Mouse (Mus musculus) lung, postnatal 36 days (tissue): ENCODE data around the gene Vsig8.

Source experiments
- DNase-seq: peaks from one replicate; pipeline ENCODE4 v3.0.0; 2022; ENCODE audit warnings: mixed read lengths

Vsig8 gene

DNA sequence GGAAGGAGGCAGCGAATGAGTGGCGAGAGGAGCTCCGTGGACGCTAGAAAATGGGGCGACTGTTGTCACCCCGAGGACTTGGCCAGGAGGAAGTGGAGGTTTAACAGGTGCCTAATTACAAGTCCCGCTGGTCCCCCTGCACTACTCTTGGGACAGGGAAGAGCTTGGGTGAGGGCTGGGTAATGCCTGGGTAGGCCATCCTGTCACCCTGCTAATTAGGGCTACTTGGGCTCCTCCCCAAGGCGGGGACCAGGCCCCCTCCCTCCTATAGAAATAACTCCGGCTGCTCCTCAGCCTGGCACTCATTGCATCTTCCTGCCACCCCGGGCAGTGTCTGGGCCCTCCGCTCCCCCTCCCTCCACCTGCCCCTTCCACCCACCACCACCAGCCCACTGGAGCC, at the start of gene Vsig8:
Gene Vsig8, plus strand, starts transcription at position 301 of the 400 bp plus-strand sequence.
- no peak for DNase-seq

DNA sequence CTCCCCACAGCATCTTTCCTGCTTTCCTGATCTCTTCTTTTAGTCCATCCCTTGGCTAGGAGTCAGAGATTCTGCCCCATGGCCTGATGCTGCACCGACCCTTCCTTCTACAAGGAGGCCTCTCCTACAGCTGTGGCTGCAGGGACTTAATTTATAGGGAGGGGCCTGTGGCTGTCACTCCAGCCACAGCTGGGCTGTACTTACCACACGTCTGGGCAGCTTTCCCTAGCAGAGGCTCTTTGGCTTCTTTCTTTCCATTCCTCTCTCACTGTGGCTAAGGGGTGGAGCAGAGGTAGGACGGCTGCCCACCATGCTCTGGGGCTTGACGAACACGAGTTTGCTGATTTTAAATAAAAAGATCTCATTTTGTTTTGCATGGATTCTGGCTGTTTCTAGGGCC, 48.7 kb upstream of the Vsig8 start:
- no peak for DNase-seq

DNA sequence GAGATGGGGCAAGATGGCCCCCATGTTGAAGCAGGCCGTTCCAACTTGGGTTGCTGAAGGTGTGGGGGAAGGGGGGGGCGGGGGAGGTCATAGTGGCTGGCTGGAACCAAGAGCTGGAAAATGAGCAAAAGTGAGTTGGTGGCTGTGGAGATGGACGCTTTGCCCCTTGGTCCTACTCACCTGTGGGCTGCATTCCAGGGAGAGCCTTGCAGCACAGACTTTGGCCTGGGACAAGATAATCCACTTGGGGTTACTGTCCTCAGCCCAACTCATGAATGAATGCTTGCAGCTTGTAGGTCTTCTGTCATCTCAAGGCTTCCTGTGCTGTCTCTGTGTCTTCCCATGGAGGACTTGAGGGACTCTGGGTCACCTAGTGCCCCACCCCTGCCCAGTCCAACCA, 48.0 kb upstream of the Vsig8 start:
- DNase-seq, result no peak

DNA sequence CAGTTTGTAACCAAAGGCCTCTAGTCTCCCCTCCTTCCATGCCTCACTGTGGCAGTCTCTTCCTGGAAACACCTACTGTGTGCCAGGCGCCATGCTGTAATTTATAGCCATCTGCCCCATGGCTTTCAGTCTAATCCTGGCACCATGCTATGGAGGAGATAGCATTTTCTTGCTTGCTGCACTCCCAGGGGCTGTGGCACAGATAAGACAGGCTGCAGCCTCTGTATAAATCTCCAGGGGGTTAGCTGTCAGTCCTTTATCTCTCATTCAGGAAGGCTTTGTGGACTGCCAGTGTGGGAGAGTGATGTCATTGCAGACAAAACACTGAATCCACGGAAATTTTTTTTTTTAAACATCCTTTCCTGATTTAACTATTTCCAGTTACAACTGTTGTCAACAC, 47.6 kb upstream of the Vsig8 start:
- DNase-seq, result no peak

DNA sequence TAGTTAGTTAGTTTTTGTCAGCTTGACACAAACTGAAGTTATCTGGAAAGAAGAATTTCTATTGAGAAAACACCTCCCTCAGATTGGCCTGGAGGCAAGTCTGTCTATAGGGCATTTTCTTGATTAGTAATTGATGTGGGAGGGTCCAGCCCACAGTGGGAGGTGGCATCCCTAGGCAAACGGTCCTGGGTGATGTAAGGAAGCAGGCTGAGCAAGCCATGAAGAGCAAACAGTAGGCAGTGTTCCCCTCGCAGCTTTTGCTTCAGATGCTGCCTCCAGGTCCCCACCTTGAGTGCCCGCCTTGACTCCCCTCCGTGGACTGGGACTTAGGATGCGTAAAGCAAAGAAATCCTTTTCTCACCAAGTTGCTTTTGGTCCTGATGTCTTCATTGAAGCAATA, 46.5 kb upstream of the Vsig8 start:
- no peak for DNase-seq

DNA sequence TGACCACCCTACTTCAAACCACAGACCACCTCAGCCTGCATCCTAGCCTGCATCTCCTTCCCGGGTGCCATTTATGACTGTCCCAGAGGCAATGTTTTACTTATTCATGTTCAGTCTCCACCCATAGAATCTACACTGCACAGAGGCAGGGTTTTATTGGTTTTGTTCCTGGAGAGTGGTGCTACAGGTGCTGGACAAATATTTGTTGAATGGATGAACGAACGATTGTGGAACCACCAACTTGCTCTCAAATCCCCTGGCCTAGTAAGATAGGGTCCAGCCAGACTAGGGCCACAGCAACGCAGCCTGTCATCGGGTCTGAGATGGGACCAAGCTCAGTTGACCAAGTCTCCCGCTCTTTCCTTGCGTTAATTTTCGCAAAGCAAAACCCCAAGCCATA, 45.8 kb upstream of the Vsig8 start:
- no peak for DNase-seq

DNA sequence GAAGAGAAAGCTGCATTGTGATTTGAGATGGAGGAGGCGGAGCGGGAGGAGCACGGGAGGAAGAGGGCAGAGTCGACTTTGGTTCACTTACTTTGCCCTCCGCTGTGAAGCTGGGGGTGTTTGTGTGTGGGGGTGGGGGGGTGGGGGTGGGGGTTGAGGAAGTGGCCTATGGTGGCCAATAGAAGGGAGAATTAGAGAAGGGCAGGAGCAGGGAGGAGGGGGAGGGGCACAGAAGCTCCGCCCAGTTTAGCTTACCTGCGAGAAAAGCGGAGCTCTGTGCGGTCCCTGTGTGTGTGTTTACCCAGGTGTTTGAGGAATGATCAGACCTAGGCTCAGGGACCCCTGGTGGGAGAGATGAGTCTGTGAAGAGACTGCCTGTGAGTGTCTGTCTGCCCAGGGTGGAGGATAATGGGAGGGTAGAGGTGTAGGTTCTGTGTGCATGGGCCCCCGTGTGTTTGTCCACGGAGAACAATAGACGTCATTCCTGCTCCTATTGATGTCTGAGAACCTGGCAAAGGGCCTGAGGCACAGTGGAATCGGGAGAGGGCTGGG, 45.2 kb upstream of the Vsig8 start:
- DNase-seq, result peak; percentile 79

DNA sequence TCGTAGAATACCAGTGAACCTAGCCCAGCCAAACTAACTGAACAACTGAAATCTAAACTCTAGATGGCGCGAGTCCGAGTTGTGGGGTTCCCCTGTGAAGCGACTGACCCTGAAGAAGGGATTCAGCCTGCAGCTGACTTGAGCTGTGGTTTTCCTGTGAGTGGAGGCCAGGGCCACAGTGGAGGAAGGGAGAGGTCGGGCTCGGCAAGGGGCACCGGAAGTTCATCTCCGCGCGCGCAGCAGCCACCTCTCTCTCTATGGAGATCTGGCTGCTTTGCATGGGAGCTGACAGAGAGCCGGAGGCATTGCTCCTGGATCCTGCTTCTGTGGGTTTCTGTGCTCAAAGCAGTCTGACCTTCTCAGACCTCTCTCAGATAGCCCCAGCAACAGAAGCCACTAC, 42.8 kb upstream of the Vsig8 start:
- DNase-seq, result peak; percentile 87

DNA sequence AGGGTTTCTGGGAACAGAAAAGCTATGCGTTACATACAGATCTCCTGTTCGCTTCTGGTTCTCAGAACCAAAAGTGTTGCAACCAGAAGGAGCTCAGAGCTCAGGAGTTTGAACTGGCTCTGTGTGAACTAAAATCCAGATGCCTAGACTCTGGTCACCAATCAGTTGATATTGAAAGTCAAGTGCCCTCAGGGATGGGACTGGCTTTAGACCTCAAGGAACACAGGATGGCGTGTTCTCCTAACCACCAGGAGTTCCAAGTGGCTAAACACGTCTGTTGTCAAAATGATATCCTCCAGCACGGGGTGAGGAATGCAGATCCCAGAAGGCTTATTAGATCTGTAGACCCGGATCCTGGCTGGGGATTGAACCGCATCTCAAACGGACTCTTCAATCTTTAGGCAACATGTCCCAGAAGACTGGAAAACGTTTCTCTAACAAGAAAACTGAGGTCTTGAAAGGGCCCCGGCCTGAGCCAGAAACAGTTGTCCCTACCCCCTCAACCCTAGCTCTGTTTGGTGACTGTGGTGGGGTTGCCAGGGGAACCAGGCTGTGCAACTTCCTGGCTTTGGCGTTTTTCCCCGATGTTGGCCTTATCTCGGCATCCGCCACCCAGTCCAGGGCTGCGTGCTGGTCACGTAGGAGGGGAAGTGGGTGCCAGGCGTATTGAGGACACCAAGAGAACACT, 42.1 kb upstream of the Vsig8 start:
- peak; percentile 93 for DNase-seq

DNA sequence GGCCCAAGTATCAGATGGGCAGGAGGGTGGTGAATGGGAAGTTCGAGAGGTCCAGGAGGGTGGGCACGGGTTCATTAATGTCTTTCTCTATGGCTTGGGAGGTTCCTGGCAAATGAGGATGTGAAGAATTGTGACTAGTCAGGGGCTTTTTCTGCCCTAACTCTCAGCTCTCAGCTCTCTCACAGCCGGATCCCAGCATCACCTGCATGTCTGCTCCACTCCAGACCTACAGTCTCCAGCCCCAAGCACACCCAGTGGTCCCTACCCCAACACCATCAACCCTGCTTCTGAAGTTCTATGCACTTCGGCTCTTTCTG, 41.6 kb upstream of the Vsig8 start:
- DNase-seq, result no peak

DNA sequence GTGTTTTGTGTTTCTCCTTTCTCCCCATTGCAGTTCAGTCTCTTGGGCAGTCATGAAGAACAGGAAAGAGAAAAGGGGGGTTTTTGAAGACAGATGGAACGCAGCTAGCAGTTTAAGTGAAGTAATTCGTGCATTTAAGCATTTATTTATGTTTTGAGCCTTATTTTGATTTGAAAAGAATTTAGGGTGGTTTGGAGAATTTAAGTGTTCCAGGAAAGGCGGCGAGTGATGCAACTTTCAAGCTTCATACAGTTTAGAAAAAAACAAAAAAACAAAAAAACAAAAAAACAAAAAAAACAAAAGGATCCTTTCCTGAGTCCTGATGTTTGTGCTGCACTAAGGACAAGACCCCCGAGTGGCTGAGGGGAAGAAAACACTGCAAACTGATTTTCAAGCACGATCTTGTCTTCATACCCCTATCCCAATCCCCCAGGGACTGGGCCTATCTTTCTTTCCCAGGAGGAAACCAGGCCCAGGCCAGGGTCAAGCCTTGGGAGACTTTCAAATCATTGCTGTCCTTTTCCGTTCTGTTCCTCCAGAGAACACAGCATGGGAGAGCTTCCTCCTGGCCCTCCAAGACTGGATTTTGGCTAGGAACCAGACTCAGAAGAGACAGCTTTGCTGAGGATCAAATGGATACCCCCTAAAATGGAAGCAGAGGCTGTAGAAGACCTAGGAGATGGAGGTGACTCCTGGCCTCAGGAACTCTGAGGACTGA, 41.0 kb upstream of the Vsig8 start:
- DNase-seq, result no peak

DNA sequence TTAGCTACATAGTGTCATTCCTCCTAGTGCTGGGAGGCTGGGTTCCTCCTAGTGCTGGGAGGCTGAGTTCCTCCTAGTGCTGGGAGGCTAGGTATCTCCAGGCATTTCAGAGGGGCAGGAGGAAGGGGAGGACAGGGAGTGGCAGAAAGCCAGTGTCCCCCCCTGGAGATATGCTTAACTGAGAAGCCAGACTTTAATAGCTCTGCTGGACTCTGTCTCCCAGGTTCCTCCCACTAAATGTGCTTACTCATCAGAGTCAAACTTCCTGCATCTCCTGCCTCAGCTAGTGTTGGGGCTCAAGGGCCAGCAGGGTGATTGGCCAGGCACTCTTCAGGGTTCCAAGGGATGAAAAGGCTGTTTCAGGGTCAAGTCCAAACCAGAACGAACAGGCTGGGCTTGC, 40.3 kb upstream of the Vsig8 start:
- DNase-seq, result no peak

DNA sequence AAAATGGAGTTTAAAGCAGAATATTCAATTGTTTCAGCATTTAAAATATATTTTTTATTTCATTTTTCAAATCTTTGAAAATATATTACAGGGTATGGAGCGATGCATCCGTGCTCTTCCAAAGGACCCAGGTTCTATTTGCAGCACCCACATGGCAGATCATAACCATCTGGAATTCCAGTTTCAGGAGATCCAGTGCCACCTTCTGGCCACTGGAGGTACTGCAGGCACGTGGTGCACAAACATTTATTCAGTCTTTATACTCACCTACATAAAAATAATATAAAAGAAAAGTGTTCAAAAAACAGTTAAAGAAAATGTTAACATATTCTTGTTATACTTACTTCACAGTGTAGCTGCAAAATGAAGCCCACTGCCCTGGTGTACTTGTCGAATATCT, 37.7 kb upstream of the Vsig8 start:
- no peak for DNase-seq

DNA sequence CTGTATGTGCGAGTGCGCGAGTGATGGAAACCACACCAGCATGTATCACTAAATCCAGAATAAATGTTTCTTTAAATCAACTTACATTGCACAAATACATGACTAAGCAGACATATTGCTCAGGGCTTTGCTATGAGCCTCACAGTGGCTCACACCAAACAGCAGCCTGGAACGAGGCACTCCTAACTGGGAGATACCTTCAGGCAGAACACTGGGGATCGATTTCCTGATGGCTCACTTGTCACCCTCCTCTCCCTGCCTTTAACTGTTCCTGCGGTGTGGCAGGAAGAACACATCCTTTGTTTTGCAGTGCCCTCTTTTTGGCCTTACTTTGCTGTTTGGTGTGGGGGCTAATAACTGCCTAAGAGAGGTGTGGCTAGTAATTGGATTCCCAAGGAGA, 36.1 kb upstream of the Vsig8 start:
- DNase-seq, result no peak

DNA sequence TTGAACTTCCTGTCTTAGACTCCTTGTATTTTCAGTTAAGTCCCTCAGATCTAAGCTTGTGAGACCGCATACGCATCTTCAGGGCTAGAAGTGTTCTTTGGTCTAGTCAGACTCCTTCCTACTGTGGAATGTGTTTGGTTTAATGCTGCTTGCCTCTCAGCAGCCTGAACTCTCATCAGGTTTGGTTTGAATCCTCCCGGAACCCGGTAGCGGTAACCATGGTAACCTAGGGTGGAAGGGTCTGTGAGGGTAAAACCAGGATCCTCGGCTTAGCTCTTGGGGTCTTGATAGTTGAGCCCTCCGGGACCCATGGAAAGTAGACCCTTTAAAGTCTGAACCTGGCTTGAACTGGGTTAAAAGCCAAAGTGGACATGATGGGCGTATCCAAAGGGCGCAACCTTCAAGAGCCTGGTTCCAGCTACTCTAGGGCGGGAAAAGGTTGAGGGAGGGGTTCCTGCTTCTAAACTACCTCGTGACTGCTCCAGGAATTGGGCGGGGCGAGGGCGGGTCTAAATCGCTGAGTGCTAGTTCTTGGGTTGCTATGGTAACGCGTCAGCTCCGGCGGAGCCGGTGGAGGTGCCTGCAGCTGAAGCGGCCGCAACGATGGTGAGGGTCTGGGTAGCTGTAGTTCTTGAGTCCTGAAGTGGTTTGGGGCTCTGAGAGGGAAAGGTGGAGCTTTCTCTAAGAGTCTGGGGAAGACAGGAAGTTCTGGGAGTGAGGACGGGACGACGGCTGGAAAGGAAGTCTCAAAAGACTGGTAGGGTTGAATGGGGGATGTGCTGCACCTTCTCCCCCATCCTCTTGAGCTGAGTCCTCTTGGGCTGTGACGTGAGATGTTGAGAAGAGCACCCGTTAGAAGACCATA, 34.9 kb upstream of the Vsig8 start, which contains the start of gene Cfap45:
Gene Cfap45, plus strand, starts transcription at position 226 of the 865 bp plus-strand sequence.
- DNase-seq, result peak; percentile 96

DNA sequence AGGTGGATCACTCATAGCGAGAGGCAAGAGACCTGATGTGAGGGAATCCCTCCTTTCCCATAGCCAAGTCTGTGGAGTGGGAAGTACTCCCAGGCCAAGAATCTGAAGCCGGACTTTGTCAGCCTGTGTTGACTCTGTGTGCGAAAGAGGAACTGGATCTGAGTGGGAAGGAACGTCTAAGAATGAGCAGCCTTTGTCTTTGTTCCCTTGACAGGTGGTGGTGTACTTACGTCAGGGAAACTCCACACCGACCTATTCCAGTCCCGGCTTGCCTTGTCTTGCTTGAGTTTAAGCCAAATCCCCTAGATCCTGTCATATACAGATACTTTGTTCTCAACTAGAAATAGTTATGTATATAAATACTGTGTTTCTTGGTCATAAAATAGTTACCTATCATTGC, 33.2 kb upstream of the Vsig8 start:
- DNase-seq, result no peak

DNA sequence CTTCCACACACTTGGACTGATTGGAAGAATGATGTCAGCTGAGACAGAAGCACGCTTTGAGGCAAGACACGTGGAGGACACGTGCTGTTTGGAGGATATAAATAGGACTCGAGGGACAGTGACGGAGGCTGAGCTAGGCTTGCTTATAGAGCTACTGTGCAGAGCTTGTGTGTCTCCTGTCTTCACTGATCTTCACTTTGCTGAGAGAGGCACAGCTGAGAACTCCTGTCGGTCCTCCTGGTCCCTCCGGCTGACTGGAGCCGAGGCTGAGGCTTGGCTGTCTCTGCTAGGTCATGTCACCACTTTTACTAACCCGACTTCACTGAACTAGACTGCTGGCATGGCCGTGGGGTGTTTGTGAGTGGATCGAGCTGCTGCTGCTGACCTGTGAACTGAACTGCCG, 32.0 kb upstream of the Vsig8 start:
- peak; percentile 85 for DNase-seq

DNA sequence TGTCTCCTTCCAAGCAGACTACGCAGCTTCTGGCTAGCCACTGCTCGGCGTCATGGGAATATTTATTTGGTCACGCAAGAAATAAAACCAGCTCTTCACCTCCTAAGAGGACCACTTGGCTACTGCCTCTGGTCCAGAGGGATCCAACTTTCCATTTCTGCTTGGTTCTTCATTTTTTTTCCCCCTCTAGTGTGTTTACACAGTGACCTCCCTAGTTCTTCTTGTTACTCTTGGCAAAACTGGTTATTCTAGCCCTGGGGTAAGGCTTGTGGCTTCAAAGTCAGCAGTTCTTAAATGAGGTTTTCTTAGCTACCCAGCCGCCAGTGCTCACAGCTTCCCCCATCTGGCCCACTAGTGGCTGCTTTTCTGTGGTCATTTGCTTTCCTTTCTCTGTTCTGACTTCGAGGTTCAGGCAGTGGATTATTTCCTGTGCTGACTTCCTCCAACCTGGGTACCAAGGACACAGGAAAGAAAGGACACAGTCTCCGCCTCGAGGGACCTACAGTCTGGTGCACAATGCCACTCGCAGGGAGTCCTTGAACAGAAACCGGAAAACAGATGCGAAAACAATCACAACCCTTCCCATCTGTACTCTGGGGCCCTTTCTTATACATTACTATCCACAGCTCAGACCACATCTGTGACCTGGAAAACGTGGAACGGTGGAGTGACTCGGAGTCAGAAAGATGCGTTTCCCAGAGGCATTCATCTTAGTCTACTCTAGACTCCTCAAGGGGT, 30.5 kb upstream of the Vsig8 start:
- peak; percentile 83 for DNase-seq

DNA sequence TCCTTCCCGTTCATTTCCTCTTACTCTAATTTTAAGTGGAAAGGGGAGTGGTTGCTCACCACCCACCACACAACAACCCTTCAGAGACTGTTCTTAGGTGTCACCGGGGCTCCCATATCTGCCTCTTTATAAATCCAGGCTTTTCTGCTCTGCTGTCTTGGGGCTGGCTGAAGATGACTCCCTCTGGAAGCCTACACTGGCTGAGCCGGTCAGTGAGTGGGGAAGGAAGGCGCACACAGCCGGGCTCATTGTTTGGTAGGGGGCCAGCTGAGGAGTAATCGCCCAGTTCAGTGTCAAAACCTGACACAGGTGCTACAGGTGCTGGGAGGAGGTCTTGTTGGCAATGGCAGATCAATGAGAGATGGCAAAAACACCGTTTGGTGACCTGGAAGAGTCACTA, 29.8 kb upstream of the Vsig8 start:
- no peak for DNase-seq

DNA sequence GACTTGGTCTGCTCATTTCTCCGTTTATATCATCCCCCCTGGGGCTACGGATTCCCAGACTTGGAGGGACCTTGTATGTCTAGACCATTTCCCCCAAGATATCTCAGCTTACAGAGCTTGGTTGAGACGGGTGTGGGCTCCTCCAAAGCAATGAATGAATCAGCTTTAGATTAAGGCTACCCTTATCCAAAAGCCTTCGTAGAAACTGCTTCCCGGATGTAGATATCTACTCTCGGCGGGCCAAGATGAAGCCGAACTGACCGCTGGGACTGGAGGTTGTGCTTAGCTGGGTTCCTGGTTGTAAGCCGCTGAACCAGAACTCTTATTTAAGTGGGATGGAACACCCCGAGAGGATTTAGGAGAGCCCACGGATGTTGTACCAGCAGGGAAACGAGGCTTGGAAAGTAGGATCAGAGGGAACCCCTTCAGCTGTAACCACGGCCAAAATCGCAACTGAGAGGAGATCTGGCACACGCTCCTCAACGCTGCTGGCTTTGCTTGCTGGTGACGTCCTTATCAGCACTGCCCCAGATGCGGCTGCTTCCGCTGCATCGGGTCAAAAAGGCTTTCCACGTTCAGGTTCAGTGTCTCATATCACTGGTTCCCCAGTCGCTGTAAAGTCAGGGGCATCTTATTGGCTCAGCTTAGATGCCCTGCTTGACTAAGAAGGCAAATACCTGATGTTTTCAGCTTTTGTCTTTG, 29.2 kb upstream of the Vsig8 start:
- peak; percentile 80 for DNase-seq

DNA sequence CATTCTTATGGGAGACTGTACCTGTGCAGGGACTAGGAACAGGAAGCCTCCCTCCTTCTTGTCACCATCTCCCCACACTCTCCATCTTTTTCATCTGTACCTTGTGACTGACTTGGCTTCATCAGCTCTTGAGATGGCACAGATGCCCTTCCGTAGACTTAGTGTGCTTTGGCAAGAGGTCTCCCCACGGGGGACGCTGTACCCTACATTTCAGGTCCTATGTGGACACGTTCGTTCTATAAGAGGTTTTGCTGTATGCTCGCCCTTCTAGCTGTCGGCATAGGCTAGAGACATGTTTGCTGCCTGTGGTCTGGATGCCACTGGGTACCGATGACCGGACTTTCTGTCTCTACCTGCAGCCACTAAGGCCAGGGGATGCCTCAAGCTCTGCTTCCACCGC, 28.3 kb upstream of the Vsig8 start:
- DNase-seq, result no peak

DNA sequence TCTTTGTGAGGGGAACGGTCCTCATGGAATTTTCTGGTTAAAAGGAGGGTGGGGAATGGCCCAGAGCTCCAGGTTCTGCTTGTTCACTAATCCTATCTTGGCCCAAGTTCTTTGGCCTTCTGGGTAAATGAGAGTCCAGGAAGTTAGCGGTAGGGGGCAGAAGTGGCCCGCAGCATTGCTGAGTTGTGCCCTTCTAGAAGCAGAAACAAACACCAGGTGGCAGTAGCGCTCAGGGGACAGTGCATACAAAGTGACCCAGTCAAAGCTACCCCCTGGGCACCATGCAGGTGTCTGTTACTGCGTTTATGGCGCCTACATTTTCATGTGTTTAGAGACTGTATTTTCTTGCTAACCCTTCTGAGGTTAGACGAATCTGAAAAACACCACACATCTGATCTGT, 27.0 kb upstream of the Vsig8 start:
- peak; percentile 97 for DNase-seq
